Mouse (Mus musculus) ES-E14 (cell line): ENCODE measurements at regions not wholly inside any gene's neighbourhood (a gene's known extent, or its start where the extent isn't known, plus 50 kb on each side); places are given as distances from the start of the nearest gene placed in this dataset.

ENCODE experiments used
- CHD2 ChIP-seq: IDR thresholded peaks from 2 replicates; pipeline ENCODE4 v1.6.1; 2014; ENCODE audit warnings: mild to moderate bottlenecking, low read depth, low read length, inconsistent platforms
- ZC3H11A ChIP-seq: IDR thresholded peaks from 2 replicates; pipeline ENCODE4 v1.6.1; 2012; ENCODE audit warnings: low read depth, mild to moderate bottlenecking, inconsistent platforms, low read length, borderline replicate concordance

DNA sequence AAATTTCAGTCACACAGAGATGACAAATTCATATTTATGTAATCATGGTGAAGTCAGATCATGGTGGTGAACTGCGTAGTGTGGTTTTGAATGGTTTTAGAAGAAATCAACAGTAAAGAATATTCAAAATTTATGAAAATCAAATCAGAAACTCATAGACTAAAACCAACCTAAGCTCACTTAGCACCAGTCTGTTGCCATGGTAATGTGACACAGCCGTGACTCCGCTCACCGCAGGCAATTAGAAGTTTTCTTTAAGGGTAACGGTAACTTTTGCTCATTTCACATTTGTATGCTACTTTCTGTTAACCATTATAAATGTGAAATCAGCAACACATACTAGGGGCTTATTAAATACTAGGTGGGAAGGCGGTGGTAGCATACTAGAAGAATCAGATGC is 147.0 kb downstream of the Mbl2 start:
- TF ChIP-seq CHD2 (no peak), ZC3H11A (no peak)
